In genomic region chr13:74316386-74316785, GRCm38 (mm10) we compare ENCODE assay signal across 8 mouse cellular contexts. TPM values are rescaled to one million over a fixed set of nuclear protein-coding genes. Genes with fewer than 3 reads are reported as not detected.
DNase-seq lines count a peak whose midpoint lies in the region; ATAC-seq and TF ChIP-seq lines count a peak whose summit lies in the region.

No protein-coding gene starts in this region.

- no peaks in the 10 kb centered on the region for H3K27me3 ChIP-seq in kidney, postnatal 0 days (ENCODE audit: insufficient read depth, low read length)
- H3K27me3 ChIP-seq in hindbrain, embryonic 14.5 days (ENCODE audit: control insufficient read depth, insufficient read depth, low read length) = no peaks in the 10 kb centered on the region
- H3K27me3 ChIP-seq in midbrain, embryonic 16.5 days (ENCODE audit: control insufficient read depth, insufficient read depth, low read depth, low read length) = no peaks in the 10 kb centered on the region

- peak; percentile 27 for DNase-seq in kidney, postnatal 0 days (ENCODE audit: low spot score)
- DNase-seq in kidney, adult 9 months = no peak
- no peak for DNase-seq in hindbrain, embryonic 14.5 days (ENCODE audit: low spot score)
- DNase-seq in retina, embryonic 14.5 days (ENCODE audit: low spot score) = no peak
- no peak for DNase-seq in gastrocnemius, adult 18-20 months (ENCODE audit: low spot score)
- DNase-seq in left cerebral cortex, postnatal 36 days (ENCODE audit: low spot score in 2 of 2) = no peak

- H3K36me3 ChIP-seq in kidney, postnatal 0 days (ENCODE audit: insufficient read depth, low read length) = peaks cover 9% of the 10 kb centered on the region; the same call in 1 of the 2 replicates
- peaks cover 34% of the 10 kb centered on the region for H3K36me3 ChIP-seq in hindbrain, embryonic 14.5 days (replicated peaks; ENCODE audit: control insufficient read depth, insufficient read depth)
- H3K36me3 ChIP-seq in midbrain, embryonic 16.5 days (ENCODE audit: control insufficient read depth, insufficient read depth, low read length) = peaks cover 10% of the 10 kb centered on the region

- no peak for ATAC-seq in kidney, postnatal 0 days (replicated peaks; ENCODE audit: low FRiP score, low read depth)
- ATAC-seq in hindbrain, embryonic 14.5 days (ENCODE audit: low FRiP score) = no peak
- ATAC-seq in midbrain, embryonic 16.5 days = no peak

- TF ChIP-seq POLR2A in bone marrow macrophage, adult 2 months (IDR thresholded peaks at IDR 0.05; ENCODE audit: borderline replicate concordance, low read depth, low read length) = no peak

- peak overlapping the region; percentile 90 for H3K4me3 ChIP-seq in kidney, postnatal 0 days (replicated peaks; ENCODE audit: low read depth, low read length)
- H3K4me3 ChIP-seq in bone marrow macrophage, adult 2 months (ENCODE audit: insufficient read depth, low read length) = peak overlapping the region; percentile 70
- peak overlapping the region; percentile 75 for H3K4me3 ChIP-seq in hindbrain, embryonic 14.5 days (replicated peaks; ENCODE audit: low read length)
- H3K4me3 ChIP-seq in midbrain, embryonic 16.5 days (ENCODE audit: low read depth, low read length) = peak overlapping the region; percentile 65

- H3K4me2 ChIP-seq in kidney, postnatal 0 days (ENCODE audit: low read length) = peak overlapping the region; percentile 84
- H3K4me2 ChIP-seq in hindbrain, embryonic 14.5 days (replicated peaks) = peak overlapping the region; percentile 87
- H3K4me2 ChIP-seq in midbrain, embryonic 16.5 days (ENCODE audit: low read length) = peak overlapping the region; percentile 88

- peak overlapping the region; percentile 90 for H3K27ac ChIP-seq in kidney, postnatal 0 days
- no peak overlapping the region for H3K27ac ChIP-seq in bone marrow macrophage, adult 2 months (ENCODE audit: insufficient read depth, low read depth, low read length)
- H3K27ac ChIP-seq in hindbrain, embryonic 14.5 days = no peak overlapping the region
- H3K27ac ChIP-seq in midbrain, embryonic 16.5 days (ENCODE audit: low read length) = peak overlapping the region; percentile 47; the same call in 1 of the 2 replicates

- no peaks in the 10 kb centered on the region for H3K9me3 ChIP-seq in kidney, postnatal 0 days (replicated peaks; ENCODE audit: low read length)
- H3K9me3 ChIP-seq in hindbrain, embryonic 14.5 days (ENCODE audit: control insufficient read depth, low read length) = no peaks in the 10 kb centered on the region
- no peaks in the 10 kb centered on the region for H3K9me3 ChIP-seq in midbrain, embryonic 16.5 days (replicated peaks; ENCODE audit: control insufficient read depth, low read length, poor library complexity, severe bottlenecking)

- H3K9ac ChIP-seq in kidney, postnatal 0 days (ENCODE audit: low read depth, low read length) = peak overlapping the region; percentile 86
- H3K9ac ChIP-seq in hindbrain, embryonic 14.5 days = peak overlapping the region; percentile 85
- H3K9ac ChIP-seq in midbrain, embryonic 16.5 days (ENCODE audit: low read depth, low read length) = peak overlapping the region; percentile 79

- 22% methylated on average over 4 of the region's 4 CpGs for WGBS in kidney, postnatal 0 days
- 27% methylated on average over 4 of the region's 4 CpGs for WGBS in hindbrain, embryonic 14.5 days
- WGBS in midbrain, embryonic 16.5 days = 37% methylated on average over 4 of the region's 4 CpGs

- intact Hi-C loops in left cerebral cortex, postnatal 36 days (cut with DNase I) = no loop called here

- no peak for TF ChIP-seq CTCF in kidney, postnatal 0 days (IDR thresholded peaks at IDR 0.05; ENCODE audit: low read depth)
- TF ChIP-seq CTCF in bone marrow macrophage, adult 2 months (IDR thresholded peaks at IDR 0.05; ENCODE audit: low read depth, low read length) = no peak

- no peaks in the 10 kb centered on the region for H3K4me1 ChIP-seq in kidney, postnatal 0 days (replicated peaks; ENCODE audit: insufficient read depth, low read length)
- peaks cover 3% of the 10 kb centered on the region for H3K4me1 ChIP-seq in bone marrow macrophage, adult 2 months (ENCODE audit: control insufficient read depth, insufficient read depth, low read length)
- H3K4me1 ChIP-seq in hindbrain, embryonic 14.5 days (replicated peaks; ENCODE audit: control insufficient read depth, insufficient read depth, low read length) = peaks cover 12% of the 10 kb centered on the region
- peaks cover 13% of the 10 kb centered on the region for H3K4me1 ChIP-seq in midbrain, embryonic 16.5 days (ENCODE audit: control insufficient read depth, insufficient read depth, low read length)

RNA-seq across cellular contexts. Expression of gene Pdcd6, which starts 1.0 kb away (rescaled TPM):
- polyA plus RNA-seq in kidney, postnatal 0 days (2015; fragmentation: Nextera tagmentation; extraction: Ambion mirVana) = 183 and 186 TPM in 2 replicates
- 115 and 120 TPM in 2 replicates for polyA plus RNA-seq in bone marrow macrophage, adult 2 months (2012; ENCODE audit: insufficient read depth, insufficient read length, missing spikeins)
- polyA plus RNA-seq in hindbrain, embryonic 14.5 days (2014; fragmentation: Nextera tagmentation; extraction: Ambion mirVana) = 126 and 138 TPM in 2 replicates
- 108 and 110 TPM in 2 replicates for polyA plus RNA-seq in midbrain, embryonic 16.5 days (2015; fragmentation: Nextera tagmentation; extraction: Ambion mirVana)
- total RNA-seq in gastrocnemius, adult 18-20 months (2021) = 10 to 100 TPM; 16.2 to 19.0 TPM
- 10 to 100 TPM; 80.6 to 87.7 TPM for total RNA-seq in left cerebral cortex, postnatal 36 days (2021)

RNA-seq across cellular contexts. Expression of gene Ahrr, which starts 24.3 kb away (rescaled TPM):
- 0.45 and 0.46 TPM in 2 replicates for polyA plus RNA-seq in kidney, postnatal 0 days (2015; fragmentation: Nextera tagmentation; extraction: Ambion mirVana)
- 44.4 and 47.8 TPM in 2 replicates for polyA plus RNA-seq in bone marrow macrophage, adult 2 months (2012; ENCODE audit: insufficient read depth, insufficient read length, missing spikeins)
- 0.51 and 0.52 TPM in 2 replicates for polyA plus RNA-seq in hindbrain, embryonic 14.5 days (2014; fragmentation: Nextera tagmentation; extraction: Ambion mirVana)
- polyA plus RNA-seq in midbrain, embryonic 16.5 days (2015; fragmentation: Nextera tagmentation; extraction: Ambion mirVana) = 0.58 and 0.70 TPM in 2 replicates
- not detected for total RNA-seq in gastrocnemius, adult 18-20 months (2021)
- under 1 TPM; 0.64 to 0.70 TPM for total RNA-seq in left cerebral cortex, postnatal 36 days (2021)

RNA-seq across cellular contexts. Expression of gene Sdha, which starts 33.7 kb away (rescaled TPM):
- polyA plus RNA-seq in kidney, postnatal 0 days (2015; fragmentation: Nextera tagmentation; extraction: Ambion mirVana) = 305 and 346 TPM in 2 replicates
- 141 and 167 TPM in 2 replicates for polyA plus RNA-seq in bone marrow macrophage, adult 2 months (2012; ENCODE audit: insufficient read depth, insufficient read length, missing spikeins)
- polyA plus RNA-seq in hindbrain, embryonic 14.5 days (2014; fragmentation: Nextera tagmentation; extraction: Ambion mirVana) = 195 and 217 TPM in 2 replicates
- 235 and 238 TPM in 2 replicates for polyA plus RNA-seq in midbrain, embryonic 16.5 days (2015; fragmentation: Nextera tagmentation; extraction: Ambion mirVana)
- 100 to 1,000 TPM; 591 to 682 TPM for total RNA-seq in gastrocnemius, adult 18-20 months (2021)
- 100 to 1,000 TPM; 287 to 333 TPM for total RNA-seq in left cerebral cortex, postnatal 36 days (2021)

RNA-seq across cellular contexts. Expression of gene Ccdc127, which starts 33.7 kb away (rescaled TPM):
- 42.7 and 44.1 TPM in 2 replicates for polyA plus RNA-seq in kidney, postnatal 0 days (2015; fragmentation: Nextera tagmentation; extraction: Ambion mirVana)
- 23.1 and 27.3 TPM in 2 replicates for polyA plus RNA-seq in bone marrow macrophage, adult 2 months (2012; ENCODE audit: insufficient read depth, insufficient read length, missing spikeins)
- polyA plus RNA-seq in hindbrain, embryonic 14.5 days (2014; fragmentation: Nextera tagmentation; extraction: Ambion mirVana) = 46.2 and 46.8 TPM in 2 replicates
- polyA plus RNA-seq in midbrain, embryonic 16.5 days (2015; fragmentation: Nextera tagmentation; extraction: Ambion mirVana) = 43.1 and 45.9 TPM in 2 replicates
- total RNA-seq in gastrocnemius, adult 18-20 months (2021) = 10 to 100 TPM; 58.3 to 62.3 TPM
- 10 to 100 TPM; 83.1 to 98.0 TPM for total RNA-seq in left cerebral cortex, postnatal 36 days (2021)

RNA-seq across cellular contexts. Expression of gene Lrrc14b, which starts 47.4 kb away (rescaled TPM):
- polyA plus RNA-seq in kidney, postnatal 0 days (2015; fragmentation: Nextera tagmentation; extraction: Ambion mirVana) = not detected in 2 replicates
- 0.66 and 0.68 TPM in 2 replicates for polyA plus RNA-seq in bone marrow macrophage, adult 2 months (2012; ENCODE audit: insufficient read depth, insufficient read length, missing spikeins)
- not detected in 2 replicates for polyA plus RNA-seq in hindbrain, embryonic 14.5 days (2014; fragmentation: Nextera tagmentation; extraction: Ambion mirVana)
- not detected in 2 replicates for polyA plus RNA-seq in midbrain, embryonic 16.5 days (2015; fragmentation: Nextera tagmentation; extraction: Ambion mirVana)
- 100 to 1,000 TPM in 1 of 2 experiments, 10 to 100 TPM in 1; 91.7 to 101 TPM for total RNA-seq in gastrocnemius, adult 18-20 months (2021)
- not detected for total RNA-seq in left cerebral cortex, postnatal 36 days (2021)

Comparison
In these comparisons a context has a peak if more than half of its experiments do, and no peak if none do; other contexts are left out.
1. H3K27ac ChIP-seq: peak in kidney, postnatal 0 days (single experiment) and midbrain, embryonic 16.5 days (single experiment); none in bone marrow macrophage, adult 2 months (single experiment) and hindbrain, embryonic 14.5 days (single experiment).
2. RNA of gene Ahrr, which starts 24.3 kb away (polyA plus RNA-seq): 44.4 to 47.8 TPM in bone marrow macrophage, adult 2 months; 0.58 to 0.70 TPM in midbrain, embryonic 16.5 days, 0.51 to 0.52 TPM in hindbrain, embryonic 14.5 days and 0.45 to 0.46 TPM in kidney, postnatal 0 days; every median in the first group is over 10 times any median in the second.
3. Peak in every context shown above with its lines, with median percentiles within 50 percentile points of each other: H3K4me2 ChIP-seq, H3K4me3 ChIP-seq and H3K9ac ChIP-seq.